Mouse (Mus musculus) liver, embryonic 14.5 days (tissue): ENCODE measurements around the gene Phip.

ENCODE experiments used
- CTCF ChIP-seq: IDR thresholded peaks from 2 replicates; pipeline ENCODE4 v1.5.1; 2016; ENCODE audit warnings: antibody characterized with exemption, low read depth, control low read depth
- EP300 ChIP-seq: IDR thresholded peaks from 2 replicates; pipeline ENCODE4 v1.6.1; 2016; ENCODE audit warnings: antibody characterized with exemption, low read depth

GRCm38 (mm10) chr9:83008306-83008705 is 33.0 kb upstream of the Phip start:
- TF ChIP-seq CTCF, result no peak
- TF ChIP-seq EP300, result no peak
